Mouse (Mus musculus) megakaryocyte, embryonic 14.5 days (primary cell): Measurements from ENCODE around the gene Fyttd1.

Experiments used
- FLI1 ChIP-seq: IDR thresholded peaks from 2 replicates; pipeline ENCODE4 v1.6.1; 2012; ENCODE audit warnings: low read length, inconsistent platforms, mixed read lengths
- GATA1 ChIP-seq: IDR thresholded peaks from 3 replicates; pipeline ENCODE4 v1.6.1; 2012; ENCODE audit warnings: mixed read lengths, low read length, inconsistent platforms, borderline replicate concordance

DNA sequence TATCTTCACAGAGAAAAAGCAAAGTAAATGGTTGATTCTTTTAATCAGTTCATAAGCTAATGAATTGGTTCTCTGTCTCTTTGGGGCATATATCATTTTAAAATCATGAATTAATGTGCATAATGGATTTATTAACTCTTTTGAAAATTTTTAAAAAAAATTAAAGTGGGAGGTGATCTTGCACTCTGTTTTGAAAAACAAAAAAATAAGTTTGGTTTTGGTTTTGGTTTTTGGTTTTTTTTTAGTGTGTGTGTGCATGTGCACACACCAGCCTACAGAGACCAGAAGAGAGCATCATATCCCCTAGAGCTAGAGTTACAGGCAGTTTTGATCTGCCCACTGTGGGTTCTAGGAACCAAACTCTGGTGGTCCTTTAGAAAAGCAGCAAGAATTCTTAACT, 72.0 kb downstream of the Fyttd1 start:
- no peak for TF ChIP-seq GATA1
- TF ChIP-seq FLI1, result no peak
